In the genomic region with DNA sequence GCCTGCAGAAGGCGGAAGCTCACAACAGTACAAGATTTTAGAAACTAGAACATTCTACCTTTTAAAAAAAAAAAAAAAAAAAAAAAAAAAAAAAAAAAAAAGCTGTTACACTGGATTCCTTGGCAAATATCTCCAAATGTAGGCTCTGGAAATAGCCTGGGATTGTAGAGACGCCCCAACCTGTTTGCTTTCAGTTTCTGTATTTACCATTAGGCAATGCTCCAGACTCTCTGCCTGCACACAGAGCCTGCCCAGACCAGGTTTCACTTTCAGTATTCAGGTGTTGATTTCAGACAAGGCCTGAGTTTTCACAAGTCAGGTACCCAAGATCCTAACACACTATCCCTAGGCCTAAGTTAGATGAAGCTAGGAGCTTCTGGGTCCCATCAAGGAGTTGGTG, we compare ENCODE assay signal across 13 mouse cellular contexts. TPM values are rescaled to one million over a fixed set of nuclear protein-coding genes. Genes with fewer than 3 reads are reported as not detected.
DNase-seq lines count a peak whose midpoint lies in the region; ATAC-seq and TF ChIP-seq lines count a peak whose summit lies in the region.
"Had no signal": no experiment of that assay in that cellular context is flagged by ENCODE, and none has a peak within 500 bp of the region (broad histone marks: within the 10 kb centered on the region; RNA-seq: fewer than 3 reads in every experiment).

No protein-coding gene starts in this region.

- no peak overlapping the region for H3K4me3 ChIP-seq in thymus, adult 2 months (ENCODE audit: control insufficient read depth, insufficient read depth, low read length)
- no peak overlapping the region for H3K4me3 ChIP-seq in stomach, embryonic 16.5 days (replicated peaks; ENCODE audit: low read length)
- H3K4me3 ChIP-seq: midbrain, embryonic 12.5 days had no signal

- H3K4me2 ChIP-seq in stomach, embryonic 16.5 days (ENCODE audit: low read depth, low read length): no peak overlapping the region
- H3K4me2 ChIP-seq: midbrain, embryonic 12.5 days had no signal

- peak; percentile 54; the same call in 1 of the 2 replicates for ATAC-seq in stomach, embryonic 16.5 days (ENCODE audit: insufficient read depth, low FRiP score)

- H3K36me3 ChIP-seq in thymus, adult 2 months (ENCODE audit: control insufficient read depth, insufficient read depth, low read length): no peaks in the 10 kb centered on the region
- H3K36me3 ChIP-seq in stomach, embryonic 16.5 days (ENCODE audit: control insufficient read depth, insufficient read depth, low read length): no peaks in the 10 kb centered on the region
- H3K36me3 ChIP-seq: midbrain, embryonic 12.5 days had no signal

- H3K4me1 ChIP-seq in thymus, adult 2 months (replicated peaks; ENCODE audit: control insufficient read depth, insufficient read depth, low read length): peaks cover 85% of the 10 kb centered on the region
- H3K4me1 ChIP-seq in stomach, embryonic 16.5 days (ENCODE audit: control insufficient read depth, insufficient read depth, low read length): no peaks in the 10 kb centered on the region

- no peaks in the 10 kb centered on the region for H3K27me3 ChIP-seq in thymus, adult 2 months (ENCODE audit: control insufficient read depth, insufficient read depth, low read length)
- no peaks in the 10 kb centered on the region for H3K27me3 ChIP-seq in stomach, embryonic 16.5 days (ENCODE audit: control insufficient read depth, insufficient read depth, low read length)
- H3K27me3 ChIP-seq: midbrain, embryonic 12.5 days had no signal

- peak; percentile 51 to 79 for DNase-seq in heart, adult 18-20 months
- DNase-seq in heart, postnatal 4 days: no peak
- DNase-seq in thymus, adult 2 months: no peak
- no peak for DNase-seq in thymus, postnatal 4 days
- peak; percentile 26 to 49 for DNase-seq in kidney, postnatal 25 days
- DNase-seq in embryo, embryonic 9.5 days (ENCODE audit: extremely low spot score): no peak
- DNase-seq in cerebellum, postnatal 4 days (ENCODE audit: low spot score in 2 of 2): no peak
- DNase-seq: cerebellum, adult 11-12 months; right cerebral cortex, postnatal 25 days had no signal

- H3K9ac ChIP-seq in stomach, embryonic 16.5 days (ENCODE audit: low read length): no peak overlapping the region
- H3K9ac ChIP-seq: midbrain, embryonic 12.5 days had no signal

- no peak for TF ChIP-seq CTCF in thymus, adult 2 months (IDR thresholded peaks at IDR 0.05; ENCODE audit: borderline replicate concordance, control insufficient read depth, extremely low read depth, insufficient read depth, low read length, poor library complexity)

- no peak for TF ChIP-seq POLR2A in thymus, adult 2 months (IDR thresholded peaks at IDR 0.05; ENCODE audit: control insufficient read depth, extremely low read depth, insufficient read depth, low read length, poor library complexity)

- 46% methylated on average over 2 of the region's 2 CpGs for WGBS in thymus, adult 2 months
- 61% methylated on average over 2 of the region's 2 CpGs for WGBS in stomach, embryonic 16.5 days

- no peaks in the 10 kb centered on the region for H3K9me3 ChIP-seq in stomach, embryonic 16.5 days (replicated peaks; ENCODE audit: control insufficient read depth, low read length)
- H3K9me3 ChIP-seq: G1E; midbrain, embryonic 12.5 days had no signal

- peak overlapping the region; percentile 66 for H3K27ac ChIP-seq in thymus, adult 2 months (ENCODE audit: control insufficient read depth, insufficient read depth, low read length)
- peak overlapping the region; percentile 39; the same call in 1 of the 2 replicates for H3K27ac ChIP-seq in stomach, embryonic 16.5 days (ENCODE audit: low read length)
- H3K27ac ChIP-seq: midbrain, embryonic 12.5 days had no signal

RNA-seq across cellular contexts. Expression of a gene that starts 44.3 kb away (rescaled TPM):
- total RNA-seq in heart, adult 18-20 months (2021): under 1 TPM; 0.35 to 0.75 TPM
- total RNA-seq in heart, postnatal 4 days (2021): 1 to 10 TPM; 1.6 TPM
- 279 and 377 TPM in 2 replicates for polyA plus RNA-seq in thymus, adult 2 months (2012; rRNA removed)
- 6.2 and 7.3 TPM in 2 replicates for polyA plus RNA-seq in stomach, embryonic 16.5 days (2015; fragmentation: Nextera tagmentation; extraction: Ambion mirVana)

RNA-seq across cellular contexts. Expression of a gene that starts 47.4 kb away (rescaled TPM):
- not detected for total RNA-seq in heart, adult 18-20 months (2021)
- not detected for total RNA-seq in heart, postnatal 4 days (2021)
- 2.7 and 14.2 TPM in 2 replicates for polyA plus RNA-seq in thymus, adult 2 months (2012; rRNA removed)
- polyA plus RNA-seq in stomach, embryonic 16.5 days (2015; fragmentation: Nextera tagmentation; extraction: Ambion mirVana): not detected in 2 replicates
- total RNA-seq: G1E; left cerebral cortex, adult 18-20 months had no signal
- polyA plus RNA-seq: G1E; midbrain, embryonic 12.5 days had no signal

RNA-seq across cellular contexts. Expression of a gene that starts 49.6 kb away (rescaled TPM):
- not detected for total RNA-seq in heart, adult 18-20 months (2021)
- total RNA-seq in heart, postnatal 4 days (2021): not detected
- polyA plus RNA-seq in thymus, adult 2 months (2012; rRNA removed): not detected in 2 replicates
- polyA plus RNA-seq in stomach, embryonic 16.5 days (2015; fragmentation: Nextera tagmentation; extraction: Ambion mirVana): not detected in 2 replicates
- total RNA-seq: G1E; left cerebral cortex, adult 18-20 months had no signal
- polyA plus RNA-seq: G1E; midbrain, embryonic 12.5 days had no signal

RNA-seq across cellular contexts. Expression of a gene that starts 54.9 kb away (rescaled TPM):
- not detected for total RNA-seq in heart, adult 18-20 months (2021)
- total RNA-seq in heart, postnatal 4 days (2021): not detected
- 0.50 and 7.0 TPM in 2 replicates for polyA plus RNA-seq in thymus, adult 2 months (2012; rRNA removed)
- not detected in 2 replicates for polyA plus RNA-seq in stomach, embryonic 16.5 days (2015; fragmentation: Nextera tagmentation; extraction: Ambion mirVana)
- total RNA-seq: left cerebral cortex, adult 18-20 months had no signal
- polyA plus RNA-seq: G1E; midbrain, embryonic 12.5 days had no signal

Comparison
In these comparisons a context has a peak if more than half of its experiments do, and no peak if none do; other contexts are left out.
1. DNase-seq: peak in heart, adult 18-20 months (2 of 2) and kidney, postnatal 25 days (2 of 2); none in heart, postnatal 4 days (single experiment), thymus, adult 2 months (single experiment), thymus, postnatal 4 days (single experiment), embryo, embryonic 9.5 days (single experiment) and cerebellum, postnatal 4 days (0 of 2).